Mouse (Mus musculus): ENCODE results near the gene Pknox2. TPM values are rescaled to one million over a fixed set of nuclear protein-coding genes. Genes with fewer than 3 reads are reported as not detected.

Pknox2 gene
- total RNA-seq, 2 experiments from 2014 or later = 0.09 to 0.58 TPM

- no peak for ATAC-seq (replicated peaks; ENCODE audit: low FRiP score, poor library complexity, severe bottlenecking)
Measured at GRCm38 (mm10) chr9:37106808-37107207, 40.4 kb downstream of the Pknox2 start.

GRCm38 (mm10) chr9:37104249-37104648, 43.0 kb downstream of the Pknox2 start:
- ATAC-seq (replicated peaks; ENCODE audit: low FRiP score, poor library complexity, severe bottlenecking) = no peak

GRCm38 (mm10) chr9:37103778-37104177, 43.4 kb downstream of the Pknox2 start:
- no peak for ATAC-seq (replicated peaks; ENCODE audit: low FRiP score, poor library complexity, severe bottlenecking)

GRCm38 (mm10) chr9:37101059-37101940, 45.9 kb downstream of the Pknox2 start:
- ATAC-seq (replicated peaks; ENCODE audit: low FRiP score, poor library complexity, severe bottlenecking) = no peak

- no peak for ATAC-seq (replicated peaks; ENCODE audit: low FRiP score, poor library complexity, severe bottlenecking)
Measured at GRCm38 (mm10) chr9:37099595-37099994, 47.6 kb downstream of the Pknox2 start.

- ATAC-seq (replicated peaks; ENCODE audit: low FRiP score, poor library complexity, severe bottlenecking) = no peak
Measured at GRCm38 (mm10) chr9:37098600-37098999, 48.6 kb downstream of the Pknox2 start.

GRCm38 (mm10) chr9:37094230-37094990, 52.8 kb downstream of the Pknox2 start:
- ATAC-seq (replicated peaks; ENCODE audit: low FRiP score, poor library complexity, severe bottlenecking) = no peak

- ATAC-seq (replicated peaks; ENCODE audit: low FRiP score, poor library complexity, severe bottlenecking) = no peak
Measured at GRCm38 (mm10) chr9:37093086-37093485, 54.1 kb downstream of the Pknox2 start.

GRCm38 (mm10) chr9:37089894-37090652, 57.1 kb downstream of the Pknox2 start:
- ATAC-seq (replicated peaks; ENCODE audit: low FRiP score, poor library complexity, severe bottlenecking) = no peak

GRCm38 (mm10) chr9:37085370-37085769, 61.8 kb downstream of the Pknox2 start:
- ATAC-seq (replicated peaks; ENCODE audit: low FRiP score, poor library complexity, severe bottlenecking) = no peak

GRCm38 (mm10) chr9:37082246-37082645, 65.0 kb downstream of the Pknox2 start:
- ATAC-seq (replicated peaks; ENCODE audit: low FRiP score, poor library complexity, severe bottlenecking) = no peak

GRCm38 (mm10) chr9:37080309-37080708, 66.9 kb downstream of the Pknox2 start:
- ATAC-seq (replicated peaks; ENCODE audit: low FRiP score, poor library complexity, severe bottlenecking) = no peak

GRCm38 (mm10) chr9:37077063-37077418, 70.2 kb downstream of the Pknox2 start:
- no peak for ATAC-seq (replicated peaks; ENCODE audit: low FRiP score, poor library complexity, severe bottlenecking)

- no peak for ATAC-seq (replicated peaks; ENCODE audit: low FRiP score, poor library complexity, severe bottlenecking)
Measured at GRCm38 (mm10) chr9:37076386-37077062, 70.7 kb downstream of the Pknox2 start.

GRCm38 (mm10) chr9:37075903-37076302, 71.3 kb downstream of the Pknox2 start:
- ATAC-seq (replicated peaks; ENCODE audit: low FRiP score, poor library complexity, severe bottlenecking) = no peak

GRCm38 (mm10) chr9:37069391-37070312, 77.6 kb downstream of the Pknox2 start:
- no peak for ATAC-seq (replicated peaks; ENCODE audit: low FRiP score, poor library complexity, severe bottlenecking)

GRCm38 (mm10) chr9:37067473-37067830, 79.8 kb downstream of the Pknox2 start:
- no peak for ATAC-seq (replicated peaks; ENCODE audit: low FRiP score, poor library complexity, severe bottlenecking)

- ATAC-seq (replicated peaks; ENCODE audit: low FRiP score, poor library complexity, severe bottlenecking) = no peak
Measured at GRCm38 (mm10) chr9:37066732-37067472, 80.3 kb downstream of the Pknox2 start.
